ENCODE assay signal across 7 mouse cellular contexts in the genomic region with DNA sequence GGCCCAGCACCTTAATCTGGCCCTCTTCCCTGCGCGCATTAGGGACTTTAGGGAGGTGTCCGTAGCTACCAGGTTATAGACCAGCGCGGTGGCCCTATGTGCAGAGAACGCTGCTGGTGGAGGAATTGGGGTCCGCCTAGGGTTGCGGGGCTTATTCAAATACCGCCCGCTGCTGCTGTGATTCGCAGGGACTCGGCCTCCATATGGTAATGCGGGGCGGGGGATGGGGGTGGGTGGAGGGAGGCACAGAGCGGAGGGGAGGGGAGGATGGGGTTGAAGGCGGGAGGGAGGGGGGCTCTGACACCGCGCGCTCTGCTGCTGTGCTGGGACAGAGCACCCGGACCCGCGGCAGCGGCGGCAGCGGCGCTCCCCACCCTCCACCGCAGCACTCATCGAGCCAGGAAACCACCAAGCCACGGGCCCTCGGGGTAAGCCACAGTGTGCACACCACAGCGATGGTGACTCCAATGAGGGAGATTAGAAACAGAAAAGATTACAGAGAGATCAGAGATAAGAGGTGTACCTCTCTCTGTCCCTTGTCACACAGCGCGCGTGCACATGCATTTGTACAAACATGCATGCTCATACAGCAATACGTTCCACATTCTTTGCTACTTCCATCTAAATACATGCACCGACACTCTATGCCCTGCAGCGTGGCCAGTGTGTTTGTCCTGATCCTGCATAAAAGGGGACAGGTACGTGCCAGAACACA.
A peak's percentile ranks its signal among the peaks of the same experiment; 100 is the strongest.
DNase-seq lines count a peak whose midpoint lies in the region; ATAC-seq and TF ChIP-seq lines count a peak whose summit lies in the region.

No protein-coding gene starts in this region.

- peak overlapping the region; percentile 100 for H3K9ac ChIP-seq in neural tube, embryonic 14.5 days (replicated peaks; ENCODE audit: low read depth, low read length)

- H3K27ac ChIP-seq in embryonic facial prominence, embryonic 10.5 days (replicated peaks): peak overlapping the region; percentile 81
- H3K27ac ChIP-seq in layer of hippocampus, adult 2 months: peak overlapping the region; percentile 100
- peak overlapping the region; percentile 100 for H3K27ac ChIP-seq in neural tube, embryonic 14.5 days (ENCODE audit: low read depth, low read length)

- peak; percentile 60 for ATAC-seq in neural tube, embryonic 14.5 days (ENCODE audit: low read depth)

- peaks cover 21% of the 10 kb centered on the region for H3K4me1 ChIP-seq in embryonic facial prominence, embryonic 10.5 days
- no peaks in the 10 kb centered on the region for H3K4me1 ChIP-seq in neural tube, embryonic 14.5 days (ENCODE audit: control insufficient read depth, insufficient read depth, low read length)

- H3K4me3 ChIP-seq in embryonic facial prominence, embryonic 10.5 days: peak overlapping the region; percentile 72
- H3K4me3 ChIP-seq in layer of hippocampus, adult 2 months: peak overlapping the region; percentile 88
- peak overlapping the region; percentile 90 for H3K4me3 ChIP-seq in neural tube, embryonic 14.5 days (ENCODE audit: low read depth, low read length)

- peak; percentile 22 for DNase-seq in thymus, postnatal 4 days
- DNase-seq in thymus, postnatal 10 days (ENCODE audit: low spot score in 2 of 2): no peak
- peak; percentile 63 for DNase-seq in embryonic facial prominence, embryonic 10.5 days (ENCODE audit: low spot score)
- no peak for DNase-seq in layer of hippocampus, adult 2 months (ENCODE audit: low spot score in 2 of 2)
- DNase-seq in gastrocnemius, postnatal 10 days: no peak
- DNase-seq in spleen, adult 18-20 months: no peak

- no peak for TF ChIP-seq CTCF in layer of hippocampus, adult 2 months (conservative IDR thresholded peaks at IDR 0.05)

- peak overlapping the region; percentile 81 for H3K4me2 ChIP-seq in neural tube, embryonic 14.5 days (ENCODE audit: low read depth, low read length)

- H3K36me3 ChIP-seq in embryonic facial prominence, embryonic 10.5 days (replicated peaks): no peaks in the 10 kb centered on the region
- H3K36me3 ChIP-seq in neural tube, embryonic 14.5 days (ENCODE audit: control insufficient read depth, insufficient read depth, low read length): no peaks in the 10 kb centered on the region

- peaks cover 99% of the 10 kb centered on the region for H3K27me3 ChIP-seq in embryonic facial prominence, embryonic 10.5 days (replicated peaks; ENCODE audit: low read depth, poor library complexity, severe bottlenecking)
- H3K27me3 ChIP-seq in neural tube, embryonic 14.5 days (ENCODE audit: control insufficient read depth, insufficient read depth, low read length): no peaks in the 10 kb centered on the region

- WGBS in embryonic facial prominence, embryonic 10.5 days: 1% methylated on average over 38 of the region's 38 CpGs
- WGBS in neural tube, embryonic 14.5 days: under 1% methylated on average over 38 of the region's 38 CpGs

- H3K9me3 ChIP-seq in embryonic facial prominence, embryonic 10.5 days: no peaks in the 10 kb centered on the region
- H3K9me3 ChIP-seq in neural tube, embryonic 14.5 days (ENCODE audit: control insufficient read depth, low read length): no peaks in the 10 kb centered on the region

Comparison
In these comparisons a context has a peak if more than half of its experiments do, and no peak if none do; other contexts are left out.
1. DNase-seq: peak in thymus, postnatal 4 days (single experiment) and embryonic facial prominence, embryonic 10.5 days (single experiment); none in thymus, postnatal 10 days (0 of 2), layer of hippocampus, adult 2 months (0 of 2), gastrocnemius, postnatal 10 days (single experiment) and spleen, adult 18-20 months (0 of 2).
2. Peak in every context shown above with its lines, with median percentiles within 50 percentile points of each other: H3K27ac ChIP-seq and H3K4me3 ChIP-seq.